Mouse (Mus musculus) heart, embryonic 15.5 days (tissue): ENCODE data around the gene Slc35d3. TPM values are rescaled to one million over a fixed set of nuclear protein-coding genes. Genes with fewer than 3 reads are reported as not detected.
A peak's percentile ranks its signal among the peaks of the same experiment; 100 is the strongest.

Source experiments
- ATAC-seq: fragments of 200-750 bp; cut with Nextera tagmentation; replicated peaks from 2 replicates; pipeline ENCODE4 v1.8.0; 2017; ENCODE audit warnings: low read depth, moderate TSS enrichment; ENCODE audit not compliant: insufficient number of reproducible peaks, insufficient read depth, low FRiP score
- H3K27ac ChIP-seq: fragments of 300-500 bp; sonication (generic); 2 replicates; pipeline ENCODE4 v1.5.1; 2015; ENCODE audit warnings: mild to moderate bottlenecking, inconsistent platforms
- H3K27me3 ChIP-seq: fragments of 300-500 bp; sonication (generic); 2 replicates; pipeline ENCODE4 v1.6.1; 2015; ENCODE audit warnings: inconsistent platforms
- H3K36me3 ChIP-seq: fragments of 300-500 bp; sonication (generic); 2 replicates; pipeline ENCODE4 v1.6.1; 2015; ENCODE audit warnings: mild to moderate bottlenecking, inconsistent platforms
- H3K4me1 ChIP-seq: fragments of 300-500 bp; sonication (generic); replicated peaks from 2 replicates; pipeline ENCODE4 v1.6.1; 2015; ENCODE audit warnings: inconsistent platforms
- H3K4me2 ChIP-seq: fragments of 300-500 bp; sonication (generic); 2 replicates; pipeline ENCODE4 v1.6.1; 2015; ENCODE audit warnings: inconsistent platforms, mild to moderate bottlenecking, moderate library complexity
- H3K4me3 ChIP-seq: fragments of 300-500 bp; sonication (generic); 2 replicates; pipeline ENCODE4 v1.5.1; 2015; ENCODE audit warnings: mild to moderate bottlenecking, inconsistent platforms
- H3K9ac ChIP-seq: fragments of 300-500 bp; sonication (generic); 2 replicates; pipeline ENCODE4 v1.6.1; 2015; ENCODE audit warnings: mild to moderate bottlenecking, inconsistent platforms
- H3K9me3 ChIP-seq: fragments of 300-500 bp; sonication (generic); replicated peaks from 2 replicates; pipeline ENCODE4 v1.6.1; 2016; ENCODE audit warnings: inconsistent platforms
- WGBS: fragments of 180-500 bp; shearing (Covaris S2); methylation state at CpG from one replicate; pipeline ENCODE4 v1.1.7; 2015; ENCODE audit warnings: mixed read lengths; 5-methylcytosine and 5-hydroxymethylcytosine counted together
- polyA plus RNA-seq: library from polyadenylated mRNA; unstranded; fragments of >200 nt; fragmentation: Nextera tagmentation; extraction: Ambion mirVana; gene quantifications from 2 replicates; pipeline ENCODE4 v1.2.1, GENCODE M21; 2015

Slc35d3 gene
- 0.37 and 0.94 TPM in 2 replicates for polyA plus RNA-seq

GRCm38 (mm10) chr10:19850998-19851691 lies at the start of gene Slc35d3:
Gene Slc35d3 (minus strand): TSS chr10:19851459.
- H3K27me3 ChIP-seq = peaks cover 62% of the 10 kb centered on the region
- 0 out of 2 replicates have a peak, but pooled peaks have one; percentile 16 for ATAC-seq
- under 1% methylated on average over 72 of the region's 72 CpGs for WGBS

GRCm38 (mm10) chr10:19900191-19900590 lies 48.9 kb upstream of the Slc35d3 start:
- no peak for ATAC-seq
- Histone ChIP-seq H3K9ac (no peak overlapping the region), H3K4me1 (no peaks in the 10 kb centered on the region), H3K4me3 (no peak overlapping the region), H3K9me3 (no peaks in the 10 kb centered on the region), H3K36me3 (peaks cover 3% of the 10 kb centered on the region; the same call in 1 of the 2 replicates), H3K27me3 (no peaks in the 10 kb centered on the region), H3K27ac (no peak overlapping the region), H3K4me2 (no peak overlapping the region)
- WGBS = 71% methylated on average over 2 of the region's 2 CpGs

More at GRCm38 (mm10) chr10:19850998-19851691, at the start of gene Slc35d3:
- Histone ChIP-seq H3K36me3 (no peaks in the 10 kb centered on the region), H3K9ac (peak within 1 kb of the TSS; percentile 8), H3K9me3 (no peaks in the 10 kb centered on the region), H3K4me3 (peak within 1 kb of the TSS; percentile 62), H3K4me2 (peak within 1 kb of the TSS; percentile 100), H3K27ac (no peak within 1 kb of the TSS), H3K4me1 (peaks cover 31% of the 10 kb centered on the region)

GRCm38 (mm10) chr10:19893976-19894375 lies 42.7 kb upstream of the Slc35d3 start:
- WGBS = 16% methylated on average over 4 of the region's 4 CpGs
- Histone ChIP-seq H3K27me3 (no peaks in the 10 kb centered on the region), H3K9ac (no peak overlapping the region), H3K4me3 (no peak overlapping the region), H3K27ac (no peak overlapping the region), H3K36me3 (no peaks in the 10 kb centered on the region), H3K9me3 (no peaks in the 10 kb centered on the region), H3K4me1 (no peaks in the 10 kb centered on the region), H3K4me2 (no peak overlapping the region)
- ATAC-seq = no peak

DNA sequence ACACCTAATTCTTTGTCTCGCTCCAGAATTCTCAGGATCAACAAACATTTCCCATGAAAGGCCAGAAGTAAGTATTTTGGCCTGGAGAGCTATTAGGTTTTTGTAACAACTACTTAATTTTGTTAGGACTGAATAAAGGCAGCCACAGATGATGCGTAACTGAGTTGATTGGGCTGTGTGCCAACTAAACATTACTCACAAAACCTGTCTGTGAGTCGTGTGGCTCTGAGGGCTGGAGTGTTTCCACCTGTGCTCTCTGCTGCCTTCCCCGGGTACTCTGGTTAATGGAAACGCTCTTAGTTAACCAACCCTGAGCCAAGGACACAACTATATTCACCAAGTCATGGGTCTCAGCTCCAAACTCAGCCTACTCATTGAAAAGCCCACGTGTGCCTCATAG lies 41.9 kb upstream of the Slc35d3 start:
- Histone ChIP-seq H3K9ac (no peak overlapping the region), H3K4me3 (no peak overlapping the region), H3K27ac (no peak overlapping the region), H3K9me3 (no peaks in the 10 kb centered on the region), H3K36me3 (no peaks in the 10 kb centered on the region), H3K4me2 (no peak overlapping the region), H3K4me1 (no peaks in the 10 kb centered on the region), H3K27me3 (no peaks in the 10 kb centered on the region)
- ATAC-seq = no peak
- WGBS = 71% methylated on average over 6 of the region's 6 CpGs

- H3K9ac ChIP-seq = no peak overlapping the region
- H3K36me3 ChIP-seq = no peaks in the 10 kb centered on the region
- no peaks in the 10 kb centered on the region for H3K9me3 ChIP-seq
- no peak overlapping the region for H3K27ac ChIP-seq
- 53% methylated on average over 3 of the region's 3 CpGs for WGBS
- no peaks in the 10 kb centered on the region for H3K4me1 ChIP-seq
- no peak overlapping the region for H3K4me2 ChIP-seq
- H3K27me3 ChIP-seq = no peaks in the 10 kb centered on the region
- no peak for ATAC-seq
- H3K4me3 ChIP-seq = no peak overlapping the region
These were observed 40.4 kb upstream of the Slc35d3 start for GRCm38 (mm10) chr10:19891686-19892085.

DNA sequence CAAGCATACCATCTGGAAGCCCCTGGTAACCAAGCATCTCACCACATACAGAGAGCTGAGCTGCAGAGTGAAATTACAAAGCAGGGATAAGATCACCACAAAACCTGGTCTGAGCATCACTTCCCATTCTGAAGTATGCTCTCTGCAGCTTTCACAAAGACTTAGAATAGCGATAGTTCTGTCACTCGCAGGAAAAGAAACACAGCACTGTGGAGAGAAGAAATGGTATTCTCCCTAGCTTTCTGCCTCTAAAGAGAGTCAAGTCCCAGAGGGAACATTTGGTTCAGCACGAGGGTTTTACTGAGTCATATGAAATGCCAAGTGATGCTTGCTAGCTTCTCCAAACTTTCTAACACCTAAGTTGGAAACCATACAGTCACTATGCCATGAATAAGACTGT lies 38.6 kb upstream of the Slc35d3 start:
- no peaks in the 10 kb centered on the region for H3K9me3 ChIP-seq
- H3K4me1 ChIP-seq = no peaks in the 10 kb centered on the region
- no peaks in the 10 kb centered on the region for H3K27me3 ChIP-seq
- no peak overlapping the region for H3K9ac ChIP-seq
- 71% methylated on average over 3 of the region's 3 CpGs for WGBS
- H3K27ac ChIP-seq = no peak overlapping the region
- H3K4me2 ChIP-seq = no peak overlapping the region
- ATAC-seq = no peak
- H3K36me3 ChIP-seq = no peaks in the 10 kb centered on the region
- no peak overlapping the region for H3K4me3 ChIP-seq

DNA sequence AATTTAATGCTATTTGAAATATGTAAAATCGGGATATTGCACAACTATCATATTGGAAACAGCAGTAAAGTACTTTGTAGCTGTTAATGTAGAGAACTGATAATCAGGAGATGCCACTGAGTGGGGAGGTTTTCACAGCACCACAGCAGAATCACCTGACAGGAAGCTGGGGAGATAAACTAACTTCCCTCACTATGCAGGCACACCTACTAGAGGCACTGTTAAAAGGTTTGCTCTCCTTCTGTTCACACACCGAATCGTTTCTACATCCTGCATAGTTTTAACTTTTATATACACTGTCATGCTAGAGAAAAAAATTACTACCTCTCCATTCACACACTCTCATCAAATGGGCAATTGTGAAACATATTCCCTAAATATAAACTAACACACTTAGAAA lies 35.0 kb upstream of the Slc35d3 start:
- Histone ChIP-seq H3K4me3 (no peak overlapping the region), H3K27ac (no peak overlapping the region), H3K4me2 (no peak overlapping the region), H3K9me3 (no peaks in the 10 kb centered on the region), H3K36me3 (no peaks in the 10 kb centered on the region), H3K9ac (no peak overlapping the region), H3K27me3 (no peaks in the 10 kb centered on the region), H3K4me1 (no peaks in the 10 kb centered on the region)
- ATAC-seq = no peak
- 68% methylated on average over 3 of the region's 3 CpGs for WGBS

GRCm38 (mm10) chr10:19884409-19884808 lies 33.1 kb upstream of the Slc35d3 start:
- WGBS = 59% methylated on average over 4 of the region's 4 CpGs
- Histone ChIP-seq H3K4me1 (no peaks in the 10 kb centered on the region), H3K27me3 (no peaks in the 10 kb centered on the region), H3K36me3 (no peaks in the 10 kb centered on the region), H3K4me3 (no peak overlapping the region), H3K9ac (no peak overlapping the region), H3K27ac (no peak overlapping the region), H3K9me3 (no peaks in the 10 kb centered on the region), H3K4me2 (no peak overlapping the region)
- ATAC-seq = no peak

DNA sequence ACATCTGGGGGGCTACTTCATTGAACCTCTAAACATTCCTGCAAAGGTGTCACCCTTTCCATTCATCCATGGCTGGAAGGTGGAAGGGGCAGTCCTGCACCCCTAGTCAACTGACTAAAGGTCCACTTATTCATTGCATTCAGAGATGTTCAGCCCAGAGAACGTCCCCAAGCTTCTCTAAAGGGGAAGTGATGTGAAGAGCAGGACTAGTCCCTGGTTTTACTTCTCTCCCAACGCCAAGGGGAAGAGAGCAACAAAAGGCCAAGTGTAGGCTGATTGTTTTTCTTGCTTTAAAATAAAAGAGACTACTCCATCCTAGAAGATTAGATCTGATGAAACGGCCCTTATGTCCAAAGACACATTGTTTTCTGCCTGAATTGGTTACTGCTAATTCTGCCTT lies 29.2 kb upstream of the Slc35d3 start:
- H3K4me1 ChIP-seq = no peaks in the 10 kb centered on the region

DNA sequence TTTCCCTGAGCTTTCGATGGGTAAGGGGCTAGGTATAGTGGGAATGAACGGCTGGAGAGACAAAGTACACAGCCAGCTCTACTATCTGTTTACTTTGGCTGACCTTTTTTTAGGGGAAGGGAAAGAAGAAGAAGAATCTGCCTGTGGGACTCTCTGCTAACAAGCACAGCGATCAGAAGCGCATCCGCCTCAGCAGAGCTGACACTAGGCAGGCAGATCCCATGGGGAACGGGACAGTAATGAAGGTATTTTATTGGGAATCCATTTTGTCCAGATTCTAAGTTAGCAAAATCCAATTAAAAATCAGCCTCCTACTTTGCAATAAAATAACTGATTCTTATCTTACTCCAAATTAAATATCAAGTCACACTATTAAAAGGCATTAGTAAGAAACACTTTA lies 27.9 kb upstream of the Slc35d3 start:
- Histone ChIP-seq H3K9me3 (no peaks in the 10 kb centered on the region), H3K27me3 (no peaks in the 10 kb centered on the region), H3K4me2 (no peak overlapping the region), H3K4me1 (no peaks in the 10 kb centered on the region), H3K4me3 (no peak overlapping the region), H3K36me3 (no peaks in the 10 kb centered on the region), H3K9ac (no peak overlapping the region), H3K27ac (no peak overlapping the region)
- no peak for ATAC-seq
- WGBS = 68% methylated on average over 6 of the region's 6 CpGs

More for the DNA sequence above, 29.2 kb upstream of the Slc35d3 start:
- H3K4me2 ChIP-seq = no peak overlapping the region
- WGBS = 70% methylated on average over 3 of the region's 3 CpGs
- H3K27ac ChIP-seq = no peak overlapping the region
- no peaks in the 10 kb centered on the region for H3K9me3 ChIP-seq
- no peak overlapping the region for H3K4me3 ChIP-seq
- no peaks in the 10 kb centered on the region for H3K27me3 ChIP-seq
- H3K36me3 ChIP-seq = no peaks in the 10 kb centered on the region
- no peak for ATAC-seq
- no peak overlapping the region for H3K9ac ChIP-seq

DNA sequence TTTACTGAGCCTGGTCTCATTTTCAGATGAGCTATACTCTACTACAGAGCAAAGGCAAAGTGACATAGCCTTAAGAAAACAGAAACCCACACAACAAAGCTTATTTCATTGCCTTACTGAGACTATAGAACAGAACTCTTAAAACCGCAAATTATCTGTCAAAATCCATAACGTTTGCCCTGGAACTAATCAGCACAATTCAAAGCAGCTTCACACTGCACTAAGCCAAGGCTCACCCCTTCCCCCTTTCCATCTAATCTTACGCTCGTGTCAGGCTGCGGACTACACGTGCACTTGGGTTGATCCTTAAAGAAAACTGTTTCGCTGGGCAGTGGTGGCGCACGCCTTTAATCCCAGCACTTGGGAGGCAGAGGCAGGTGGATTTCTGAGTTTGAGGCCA lies 26.4 kb upstream of the Slc35d3 start:
- H3K27ac ChIP-seq = no peak overlapping the region
- H3K4me1 ChIP-seq = no peaks in the 10 kb centered on the region
- WGBS = 79% methylated on average over 9 of the region's 9 CpGs
- no peak for ATAC-seq
- no peak overlapping the region for H3K4me2 ChIP-seq
- no peaks in the 10 kb centered on the region for H3K9me3 ChIP-seq
- H3K4me3 ChIP-seq = no peak overlapping the region
- no peaks in the 10 kb centered on the region for H3K27me3 ChIP-seq
- H3K9ac ChIP-seq = no peak overlapping the region
- H3K36me3 ChIP-seq = no peaks in the 10 kb centered on the region

- no peak for ATAC-seq
- 91% methylated on average over 8 of the region's 8 CpGs for WGBS
- H3K4me3 ChIP-seq = no peak overlapping the region
- no peaks in the 10 kb centered on the region for H3K9me3 ChIP-seq
- no peak overlapping the region for H3K4me2 ChIP-seq
- no peaks in the 10 kb centered on the region for H3K4me1 ChIP-seq
- no peaks in the 10 kb centered on the region for H3K36me3 ChIP-seq
- H3K27ac ChIP-seq = no peak overlapping the region
- H3K27me3 ChIP-seq = no peaks in the 10 kb centered on the region
- no peak overlapping the region for H3K9ac ChIP-seq
These were observed 26.0 kb upstream of the Slc35d3 start for GRCm38 (mm10) chr10:19877257-19877656.
